Mouse (Mus musculus) spleen, adult 2 months (tissue): ENCODE results near the gene Sbno1.

Experiments used
- CTCF ChIP-seq: fragments of 200-500 bp; IDR thresholded peaks from 2 replicates; pipeline ENCODE4 v1.5.1; 2011; ENCODE audit warnings: mild to moderate bottlenecking, inconsistent platforms; ENCODE audit not compliant: insufficient read depth, insufficient read length, insufficient replicate concordance; ENCODE audit errors: extremely low read depth
- POLR2A ChIP-seq: fragments of 200-500 bp; IDR thresholded peaks from 2 replicates; pipeline ENCODE4 v1.6.1; 2011; ENCODE audit warnings: low read depth, low read length, inconsistent platforms

DNA sequence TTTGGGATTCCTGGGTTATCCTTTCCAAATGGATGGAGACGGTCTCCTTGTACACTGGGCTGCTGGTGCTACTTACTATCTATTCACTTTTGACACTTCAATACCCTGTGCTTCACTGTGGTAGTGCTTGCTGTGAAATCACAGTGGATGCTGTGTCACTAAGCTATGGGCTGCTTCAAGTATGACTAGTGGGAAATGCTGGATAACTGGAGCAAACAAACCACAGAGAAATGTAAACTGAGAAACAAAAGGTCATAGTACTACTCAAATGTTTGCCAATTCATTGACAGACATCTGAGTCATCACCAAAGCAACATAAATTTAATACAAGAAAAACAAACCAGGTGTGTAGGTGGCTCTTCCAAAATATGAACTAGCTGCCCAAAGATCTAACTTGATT lies 49.4 kb downstream of the Sbno1 start:
- TF ChIP-seq CTCF (no peak), POLR2A (no peak)
